Mouse (Mus musculus) liver, embryonic 14.5 days (tissue): ENCODE measurements around the gene Parp3.

Experiments
- CTCF ChIP-seq: IDR thresholded peaks from 2 replicates; pipeline ENCODE4 v1.5.1; 2016; ENCODE audit warnings: antibody characterized with exemption, low read depth, control low read depth
- EP300 ChIP-seq: IDR thresholded peaks from 2 replicates; pipeline ENCODE4 v1.6.1; 2016; ENCODE audit warnings: antibody characterized with exemption, low read depth

- TF ChIP-seq EP300 = no peak
- TF ChIP-seq CTCF = no peak
These were observed 32.6 kb upstream of the Parp3 start for GRCm38 (mm10) chr9:106509356-106509755.
